Mouse (Mus musculus) bone marrow macrophage, adult 2 months (primary cell): ENCODE results near the gene Dtx4.

Experiments
- CTCF ChIP-seq: IDR thresholded peaks from 2 replicates; pipeline ENCODE4 v1.5.1; 2012; ENCODE audit warnings: low read depth, mild to moderate bottlenecking, low read length, moderate library complexity
- POLR2A ChIP-seq: IDR thresholded peaks from 2 replicates; pipeline ENCODE4 v1.6.1; 2012; ENCODE audit warnings: mild to moderate bottlenecking, low read depth, low read length, borderline replicate concordance

- TF ChIP-seq CTCF (no peak), POLR2A (no peak)
Measured at GRCm38 (mm10) chr19:12517671-12518540, 16.7 kb upstream of the Dtx4 start.
